Mouse (Mus musculus) layer of hippocampus, adult 8-10 months (tissue): ENCODE measurements around the gene 9930022D16Rik. TPM values are rescaled to one million over a fixed set of nuclear protein-coding genes. Genes with fewer than 3 reads are reported as not detected.

Source experiments
- DNase-seq, 2 experiments: peaks; one replicate each; pipeline ENCODE4 v3.0.0; 2022; ENCODE audit warnings: low spot score in 2 of 2
- microRNA-seq, 2 experiments: library from miRNA; unstranded; fragments of <30 nt; microRNA quantifications; one replicate each; pipeline ENCODE4 v1.2.0; 2022
- total RNA-seq, 4 experiments: library from RNA; stranded (reverse); gene quantifications; 2 replicates each; pipeline ENCODE4 v1.2.4; 2022

9930022D16Rik gene
- total RNA-seq, 4 experiments from 2014 or later: not detected

DNA sequence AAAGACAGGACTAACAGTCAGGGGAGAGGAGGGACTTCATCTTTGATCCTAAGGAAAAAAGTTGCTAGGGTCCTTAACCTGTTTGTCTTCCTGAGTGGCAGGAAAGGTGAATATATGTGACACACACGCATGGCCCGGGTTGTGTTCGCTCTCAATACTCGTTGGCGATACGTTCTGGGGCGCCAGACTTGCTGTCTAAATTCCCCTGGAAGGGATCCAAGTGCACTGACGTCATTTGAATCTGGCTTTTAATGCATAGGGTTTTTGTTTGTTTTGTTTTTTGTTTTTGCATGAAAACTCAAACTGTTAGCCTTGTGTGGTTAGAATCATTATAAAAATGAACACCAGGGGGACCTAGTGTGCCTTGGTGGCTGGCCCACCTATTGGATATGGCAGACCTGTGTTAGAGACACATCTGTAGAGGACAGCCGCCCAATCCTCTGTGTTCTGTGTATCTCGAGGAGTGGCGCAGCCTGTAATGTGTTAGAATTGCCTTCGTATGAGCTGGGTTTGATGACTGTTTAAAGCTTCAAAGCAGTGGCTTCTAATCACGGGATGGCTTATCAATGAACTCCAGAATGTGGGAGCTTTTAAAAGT lies 31.8 kb downstream of the 9930022D16Rik start:
- no peak for DNase-seq

DNA sequence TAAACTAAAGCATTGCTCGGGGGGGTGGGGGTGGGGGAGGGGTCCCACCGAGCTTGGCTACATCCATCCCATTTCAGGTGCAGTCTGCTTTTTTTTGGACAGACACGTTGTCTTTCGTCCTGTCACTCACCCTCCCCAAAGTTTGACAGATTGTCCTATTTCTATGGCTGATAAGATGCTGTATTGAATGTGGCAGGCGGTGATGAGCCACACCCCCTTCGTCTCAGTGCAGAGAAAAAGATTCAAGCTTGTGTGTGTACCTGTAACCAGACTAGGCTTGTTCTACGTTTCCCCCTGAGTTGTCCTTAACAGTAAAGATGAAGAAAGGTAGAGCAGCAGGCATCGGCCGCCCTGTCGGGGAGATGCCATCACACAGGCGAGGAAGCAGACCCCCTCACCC lies 37.5 kb downstream of the 9930022D16Rik start:
- no peak for DNase-seq

DNA sequence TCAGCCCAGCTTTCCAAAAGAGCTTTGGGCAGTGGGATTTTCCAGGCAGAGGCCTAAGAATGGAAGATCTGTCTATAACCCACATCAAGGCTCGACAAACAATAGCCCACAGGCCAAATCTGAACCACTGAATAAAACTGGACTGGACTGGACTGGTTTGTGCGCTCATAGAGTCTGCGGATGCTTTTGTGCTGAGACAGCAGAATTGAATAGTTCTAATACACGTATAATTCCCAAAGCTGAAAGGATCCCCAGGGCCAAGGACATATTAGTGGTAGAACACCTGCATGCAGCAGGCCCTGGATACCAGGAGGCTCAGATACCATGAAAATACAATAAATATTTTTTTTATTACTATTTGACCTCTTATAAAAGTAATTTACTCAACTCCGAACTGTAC lies 42.5 kb downstream of the 9930022D16Rik start:
- DNase-seq: no peak

DNA sequence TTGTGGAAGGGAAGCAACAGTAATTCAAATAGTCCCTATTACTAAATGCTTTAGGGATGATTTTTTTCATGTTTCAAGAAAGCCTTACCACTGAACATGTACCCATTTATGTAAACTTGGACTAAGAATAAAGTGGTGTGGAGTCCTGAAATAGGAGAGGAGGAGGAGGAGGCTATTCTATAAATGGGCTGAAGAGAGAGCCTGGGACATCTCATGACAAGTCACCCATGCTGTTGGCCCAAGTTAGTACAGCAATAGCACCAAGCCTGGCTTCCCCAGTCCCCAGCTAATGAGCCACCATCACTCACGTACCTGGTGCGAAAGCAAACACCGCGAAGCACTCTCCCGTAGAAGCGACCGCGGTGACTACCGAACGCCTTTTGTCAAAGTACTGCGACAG lies 44.4 kb downstream of the 9930022D16Rik start:
- DNase-seq: no peak

DNA sequence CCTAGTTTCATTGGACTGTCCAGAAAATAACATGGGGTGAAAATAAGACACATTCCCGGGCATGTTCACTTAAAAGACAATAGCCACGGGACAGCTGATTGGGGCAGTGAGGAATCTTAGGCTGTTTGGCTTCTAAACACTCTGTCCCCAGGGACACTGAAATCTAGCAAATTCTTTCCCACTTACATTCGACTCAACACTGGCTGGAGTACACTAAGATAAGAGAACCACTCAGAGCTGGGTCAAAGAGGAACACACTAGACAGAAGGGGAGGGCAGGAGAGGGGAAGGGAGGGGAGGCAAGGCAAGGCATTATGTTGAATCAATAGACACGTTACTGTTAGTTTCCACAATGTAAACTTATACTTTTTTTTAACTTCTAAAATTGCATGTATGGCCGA lies 46.9 kb downstream of the 9930022D16Rik start:
- DNase-seq: no peak

DNA sequence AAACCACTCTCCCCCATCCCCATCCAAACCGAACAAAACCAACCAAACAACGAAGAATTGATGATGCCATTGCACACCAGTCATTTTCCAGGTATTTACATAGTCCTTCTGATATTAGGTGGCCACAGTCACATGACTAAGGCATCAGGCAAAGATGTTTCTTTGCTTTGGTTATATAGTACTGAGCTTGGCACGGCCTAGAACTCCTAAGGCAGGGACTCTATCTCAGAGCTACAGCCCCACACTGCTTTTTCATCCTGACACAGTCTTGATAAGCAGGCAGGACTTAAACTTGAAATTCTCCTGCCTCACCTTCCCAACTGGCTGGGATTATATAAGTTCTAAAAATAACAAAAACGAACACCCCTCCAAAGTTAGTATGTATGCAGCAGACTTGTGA lies 51.4 kb downstream of the 9930022D16Rik start:
- DNase-seq: no peak

DNA sequence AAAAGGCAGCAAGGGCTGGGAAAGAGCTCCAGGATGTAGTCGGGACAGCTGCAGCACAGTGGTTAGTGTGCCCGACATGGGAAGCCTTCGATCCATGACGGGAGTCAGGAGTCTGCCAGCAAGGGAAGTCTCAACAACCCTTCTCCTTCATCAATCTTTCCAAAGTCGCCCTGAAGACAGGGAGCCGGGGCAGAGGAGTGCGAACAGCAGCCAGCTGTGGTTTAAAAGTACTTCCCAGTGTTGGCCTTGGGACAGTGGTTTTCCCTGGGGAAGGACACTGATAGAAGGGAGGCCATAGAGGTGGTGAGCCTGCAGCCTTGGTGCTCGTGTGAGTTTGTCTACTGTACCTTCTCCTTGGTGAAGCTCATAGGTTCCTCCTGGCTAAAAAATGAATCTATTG lies 53.3 kb downstream of the 9930022D16Rik start:
- DNase-seq: no peak

DNA sequence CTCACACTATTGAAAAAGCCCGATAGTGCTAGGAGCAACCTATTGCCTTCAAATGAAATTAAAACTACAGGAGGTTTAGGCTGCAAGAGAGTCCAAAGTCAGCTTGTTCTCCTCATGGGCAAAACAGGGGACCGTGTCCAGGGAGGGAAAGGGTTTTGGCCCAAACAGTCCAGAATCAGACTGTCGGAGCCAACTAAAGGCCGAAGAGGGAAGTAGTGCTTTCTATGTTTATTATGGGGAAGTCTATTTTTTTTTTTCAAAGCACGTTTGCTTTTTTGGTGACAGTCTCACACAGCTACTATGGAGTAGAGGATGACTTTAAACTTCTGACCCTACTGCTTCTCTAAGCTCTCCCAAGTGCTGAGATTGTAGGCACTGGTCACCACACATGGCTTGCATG lies 54.4 kb downstream of the 9930022D16Rik start:
- DNase-seq: no peak

Small RNAs within 50 kb of the gene (microRNA-seq; reads per million reads assigned to microRNA genes)
- gene Gm25540: 0 reads per million in 2 experiments

Other genes starting within 250 kb of the 9930022D16Rik start
- 10 to 100 TPM; 12.2 to 16.5 (median 14.7) TPM for gene Rgs9, start 115.8 kb upstream of the 9930022D16Rik start, total RNA-seq
- gene Gna13, start 51.1 kb upstream of the 9930022D16Rik start, total RNA-seq: 10 to 100 TPM; 56.4 to 69.6 (median 63.0) TPM
- gene Amz2, start 12.0 kb downstream of the 9930022D16Rik start, total RNA-seq: 10 to 100 TPM; 48.6 to 68.6 (median 55.6) TPM
- gene Arsg, start 59.5 kb downstream of the 9930022D16Rik start, total RNA-seq: 10 to 100 TPM; 14.1 to 22.3 (median 19.7) TPM
- 10 to 100 TPM in 2 of 4 experiments, 1 to 10 TPM in 2; 6.6 to 11.5 (median 10.3) TPM for gene Slc16a6, start 59.7 kb downstream of the 9930022D16Rik start, total RNA-seq
- gene Wipi1, start 198.1 kb downstream of the 9930022D16Rik start, total RNA-seq: 10 to 100 TPM; 22.9 to 25.6 (median 23.6) TPM
- gene Prkar1a, start 235.5 kb downstream of the 9930022D16Rik start, total RNA-seq: 100 to 1,000 TPM; 539 to 574 (median 549) TPM